Mouse (Mus musculus) CH12.LX (cell line): ENCODE results near the gene Fgd6. TPM values are rescaled to one million over a fixed set of nuclear protein-coding genes. Genes with fewer than 3 reads are reported as not detected.

Experiments
- DNase-seq: peaks from one replicate; pipeline ENCODE4 v3.0.0-alpha.2; 2013; ENCODE audit errors: extremely low read depth
- H3K27ac ChIP-seq: 2 replicates; pipeline ENCODE4 v1.5.1; 2012; ENCODE audit warnings: low read depth, mild to moderate bottlenecking, control low read depth, moderate library complexity; ENCODE audit not compliant: insufficient read depth
- H3K27me3 ChIP-seq: replicated peaks from 2 replicates; pipeline ENCODE3; 2012; ENCODE audit warnings: inconsistent platforms
- H3K36me3 ChIP-seq, 2 experiments: replicated peaks in 1 of 2; 2 replicates each; pipeline versions ENCODE3 to v1.6.1; 2012; ENCODE audit warnings: inconsistent platforms in 1 of 2, low read length in 1 of 2, mild to moderate bottlenecking in 1 of 2, mixed read lengths in 1 of 2, moderate library complexity in 1 of 2; ENCODE audit not compliant: control insufficient read depth in 1 of 2, insufficient read depth in 1 of 2
- H3K4me1 ChIP-seq, 2 experiments: 2 replicates each; pipeline ENCODE4 v1.6.1; 2012; ENCODE audit warnings: inconsistent platforms in 1 of 2, moderate library complexity in 1 of 2; ENCODE audit not compliant: insufficient read depth in 2 of 2, control insufficient read depth in 1 of 2
- H3K4me2 ChIP-seq: 2 replicates; pipeline ENCODE4 v1.6.1; 2012; ENCODE audit warnings: low read depth, mild to moderate bottlenecking, control low read depth; ENCODE audit not compliant: poor library complexity, insufficient read depth, severe bottlenecking
- H3K4me3 ChIP-seq, 3 experiments: fragments of 150-350 bp in 1 of 3; sonication (generic) in 1 of 3; replicated peaks in 1 of 3; 2 replicates each; pipeline versions ENCODE3 to v1.5.1; 2011 to 2012; ENCODE audit warnings: low read depth in 2 of 3, low read length in 2 of 3, mild to moderate bottlenecking in 2 of 3, moderate library complexity in 2 of 3, control low read depth in 1 of 3, improper control_type of control experiment in 1 of 3, inconsistent platforms in 1 of 3, mixed read lengths in 1 of 3; ENCODE audit not compliant: poor library complexity in 1 of 3
- H3K79me2 ChIP-seq: replicated peaks from 2 replicates; pipeline ENCODE4 v1.6.1; 2012; ENCODE audit warnings: mild to moderate bottlenecking, moderate library complexity; ENCODE audit not compliant: control insufficient read depth, poor library complexity, insufficient read depth, severe bottlenecking; ENCODE audit errors: extremely low read depth
- H3K9ac ChIP-seq: 2 replicates; pipeline ENCODE4 v1.6.1; 2012; ENCODE audit warnings: low read depth, mild to moderate bottlenecking, control low read depth, moderate library complexity; ENCODE audit not compliant: insufficient read depth
- H3K9me3 ChIP-seq: replicated peaks from 2 replicates; pipeline ENCODE3; 2012; ENCODE audit warnings: low read length, inconsistent platforms, mixed read lengths
- BHLHE40 ChIP-seq: IDR thresholded peaks from 2 replicates; pipeline ENCODE4 v1.6.1; 2011; ENCODE audit warnings: mild to moderate bottlenecking, low read depth, low read length, improper control_type of control experiment
- CHD1 ChIP-seq: IDR thresholded peaks from 2 replicates; pipeline ENCODE4 v1.6.1; 2012; ENCODE audit warnings: low read depth, low read length, improper control_type of control experiment, inconsistent platforms
- CHD2 ChIP-seq: IDR thresholded peaks from 2 replicates; pipeline ENCODE4 v1.6.1; 2011; ENCODE audit warnings: low read length, improper control_type of control experiment
- CTCF ChIP-seq, 2 experiments: IDR thresholded peaks in 1 of 2; conservative IDR thresholded peaks in 1 of 2; 2 replicates each; pipeline ENCODE4 v1.5.1; 2011 to 2012; ENCODE audit warnings: low read depth in 2 of 2, low read length in 2 of 2, improper control_type of control experiment in 1 of 2, inconsistent platforms in 1 of 2, mild to moderate bottlenecking in 1 of 2, moderate library complexity in 1 of 2
- E2F4 ChIP-seq: IDR thresholded peaks from 2 replicates; pipeline ENCODE4 v1.6.1; 2011; ENCODE audit warnings: low read depth, low read length, improper control_type of control experiment; ENCODE audit not compliant: insufficient replicate concordance
- ELF1 ChIP-seq: IDR thresholded peaks from 2 replicates; pipeline ENCODE4 v1.6.1; 2014; ENCODE audit warnings: low read depth, mild to moderate bottlenecking, inconsistent platforms, low read length, improper control_type of control experiment
- EP300 ChIP-seq: IDR thresholded peaks from 2 replicates; pipeline ENCODE4 v1.6.1; 2011; ENCODE audit warnings: low read length, improper control_type of control experiment
- ETS1 ChIP-seq: conservative IDR thresholded peaks from 2 replicates; pipeline ENCODE4 v1.6.1; 2012; ENCODE audit warnings: low read depth, mild to moderate bottlenecking, inconsistent platforms, low read length, improper control_type of control experiment, moderate library complexity
- GABPA ChIP-seq: IDR thresholded peaks from 2 replicates; pipeline ENCODE4 v1.6.1; 2012; ENCODE audit warnings: low read depth, low read length, improper control_type of control experiment, inconsistent platforms; ENCODE audit not compliant: insufficient replicate concordance
- HCFC1 ChIP-seq: IDR thresholded peaks from 2 replicates; pipeline ENCODE4 v1.6.1; 2012; ENCODE audit warnings: low read depth, mild to moderate bottlenecking, inconsistent platforms, low read length, improper control_type of control experiment
- IRF4 ChIP-seq: IDR thresholded peaks from 2 replicates; pipeline ENCODE4 v1.6.1; 2014; ENCODE audit warnings: low read depth, mild to moderate bottlenecking, inconsistent platforms, low read length, improper control_type of control experiment
- JUN ChIP-seq: IDR thresholded peaks from 2 replicates; pipeline ENCODE4 v1.6.1; 2011; ENCODE audit warnings: low read depth, mild to moderate bottlenecking, low read length, improper control_type of control experiment, moderate library complexity; ENCODE audit not compliant: insufficient read depth
- JUND ChIP-seq: conservative IDR thresholded peaks from 2 replicates; pipeline ENCODE4 v1.6.1; 2011; ENCODE audit warnings: low read depth, low read length, improper control_type of control experiment
- KAT2A ChIP-seq: IDR thresholded peaks from 2 replicates; pipeline ENCODE4 v1.6.1; 2012; ENCODE audit warnings: low read length, improper control_type of control experiment, inconsistent platforms; ENCODE audit not compliant: insufficient replicate concordance
- MAFK ChIP-seq: IDR thresholded peaks from 2 replicates; pipeline ENCODE4 v1.6.1; 2011; ENCODE audit warnings: low read length, improper control_type of control experiment; ENCODE audit not compliant: insufficient replicate concordance
- MAX ChIP-seq: IDR thresholded peaks from 2 replicates; pipeline ENCODE4 v1.6.1; 2011; ENCODE audit warnings: low read length, improper control_type of control experiment
- MAZ ChIP-seq: IDR thresholded peaks from 2 replicates; pipeline ENCODE4 v1.6.1; 2012; ENCODE audit warnings: low read depth, mild to moderate bottlenecking, inconsistent platforms, low read length, improper control_type of control experiment, moderate library complexity
- MEF2A ChIP-seq: IDR thresholded peaks from 2 replicates; pipeline ENCODE4 v1.6.1; 2014; ENCODE audit warnings: low read depth, mild to moderate bottlenecking, inconsistent platforms, low read length, improper control_type of control experiment, borderline replicate concordance
- MXI1 ChIP-seq: IDR thresholded peaks from 2 replicates; pipeline ENCODE4 v1.6.1; 2011; ENCODE audit warnings: mild to moderate bottlenecking, low read depth, low read length, improper control_type of control experiment
- MYC ChIP-seq: IDR thresholded peaks from 2 replicates; pipeline ENCODE4 v1.6.1; 2011; ENCODE audit warnings: low read depth, mild to moderate bottlenecking, improper control_type of control experiment, low read length
- NELFE ChIP-seq: IDR thresholded peaks from 2 replicates; pipeline ENCODE4 v1.6.1; 2011; ENCODE audit warnings: low read depth, low read length, improper control_type of control experiment
- NRF1 ChIP-seq: IDR thresholded peaks from 2 replicates; pipeline ENCODE4 v1.6.1; 2014; ENCODE audit warnings: low read depth, mild to moderate bottlenecking, inconsistent platforms, low read length, improper control_type of control experiment, moderate library complexity
- PAX5 ChIP-seq: IDR thresholded peaks from 2 replicates; pipeline ENCODE4 v1.6.1; 2012; ENCODE audit warnings: low read length, inconsistent platforms, mixed read lengths
- POLR2A ChIP-seq: IDR thresholded peaks from 2 replicates; pipeline ENCODE4 v1.6.1; 2011; ENCODE audit warnings: low read depth, mild to moderate bottlenecking, improper control_type of control experiment, low read length
- POLR2AphosphoS2 ChIP-seq: IDR thresholded peaks from 2 replicates; pipeline ENCODE4 v1.6.1; 2011; ENCODE audit warnings: low read depth, low read length, improper control_type of control experiment
- RAD21 ChIP-seq: IDR thresholded peaks from 2 replicates; pipeline ENCODE4 v1.6.1; 2011; ENCODE audit warnings: low read depth, mild to moderate bottlenecking, low read length, improper control_type of control experiment, moderate library complexity
- RCOR1 ChIP-seq: conservative IDR thresholded peaks from 2 replicates; pipeline ENCODE4 v1.6.1; 2012; ENCODE audit warnings: low read depth, mild to moderate bottlenecking, inconsistent platforms, low read length, improper control_type of control experiment
- SIN3A ChIP-seq: IDR thresholded peaks from 2 replicates; pipeline ENCODE4 v1.6.1; 2012; ENCODE audit warnings: low read length, improper control_type of control experiment, inconsistent platforms
- SMC3 ChIP-seq: IDR thresholded peaks from 2 replicates; pipeline ENCODE4 v1.6.1; 2011; ENCODE audit warnings: low read depth, low read length, improper control_type of control experiment
- TBP ChIP-seq: conservative IDR thresholded peaks from 2 replicates; pipeline ENCODE4 v1.6.1; 2011; ENCODE audit warnings: low read depth, low read length, improper control_type of control experiment
- TCF12 ChIP-seq: IDR thresholded peaks from 2 replicates; pipeline ENCODE4 v1.6.1; 2014; ENCODE audit warnings: low read depth, mild to moderate bottlenecking, inconsistent platforms, low read length, improper control_type of control experiment
- UBTF ChIP-seq: IDR thresholded peaks from 2 replicates; pipeline ENCODE4 v1.6.1; 2012; ENCODE audit warnings: low read depth, mild to moderate bottlenecking, inconsistent platforms, low read length, improper control_type of control experiment, moderate library complexity
- USF1 ChIP-seq: IDR thresholded peaks from 2 replicates; pipeline ENCODE4 v1.6.1; 2014; ENCODE audit warnings: low read depth, mild to moderate bottlenecking, inconsistent platforms, low read length, improper control_type of control experiment
- USF2 ChIP-seq: conservative IDR thresholded peaks from 2 replicates; pipeline ENCODE4 v1.6.1; 2011; ENCODE audit warnings: low read depth, low read length, improper control_type of control experiment
- ZKSCAN1 ChIP-seq: IDR thresholded peaks from 2 replicates; pipeline ENCODE4 v1.6.1; 2012; ENCODE audit warnings: low read depth, inconsistent platforms, low read length, improper control_type of control experiment, borderline replicate concordance
- ZMIZ1 ChIP-seq: IDR thresholded peaks from 2 replicates; pipeline ENCODE4 v1.6.1; 2012; ENCODE audit warnings: low read depth, mild to moderate bottlenecking, inconsistent platforms, low read length, improper control_type of control experiment
- ZNF384 ChIP-seq: IDR thresholded peaks from 2 replicates; pipeline ENCODE4 v1.6.1; 2012; ENCODE audit warnings: low read depth, low read length, improper control_type of control experiment, inconsistent platforms
- dilution Hi-C: fragments of 300-500 bp; cut with MboI; formaldehyde crosslinking; loops from 2 replicates; pipeline ENCODE4 v1.14.3; 2020; ENCODE audit warnings: low sequenced_read_pairs; ENCODE audit not compliant: extremely low pct_unique_long_range_greater_than_20kb, extremely low pct_ligation_motif_present
- in situ Hi-C: fragments of 300-500 bp; cut with MboI; formaldehyde crosslinking; loops from 3 replicates; pipeline ENCODE4 v1.14.3; 2019; ENCODE audit warnings: low sequenced_read_pairs, low pct_ligation_motif_present, low pct_unique_long_range_greater_than_20kb, mixed read lengths
- polyA plus RNA-seq: library from polyadenylated mRNA; unstranded; fragments of >175 nt; gene quantifications from 2 replicates; pipeline ENCODE4 v1.2.1, GENCODE M21; 2012; ENCODE audit warnings: low read depth; ENCODE audit not compliant: insufficient read length
- total RNA-seq, 2 experiments: library from RNA; depleted of rRNA; stranded (reverse); fragments of 300-350 nt in 1 of 2; fragments of >200 nt in 1 of 2; gene quantifications; 2 replicates each; pipeline ENCODE4 v1.2.3; 2012 to 2014

Gene Fgd6
- total RNA-seq (2012; rRNA removed) (5.0 and 7.2 TPM in 2 replicates), total RNA-seq (2014; rRNA removed) (3.0 and 3.3 TPM in 2 replicates), polyA plus RNA-seq (4.7 and 5.0 TPM in 2 replicates)

GRCm38 (mm10) chr10:94035658-94036374 lies at the start of gene Fgd6, which contains the start of gene Vezt:
Gene Fgd6, plus strand, starts transcription at chr10:94036001.
Gene Vezt, minus strand, starts transcription at chr10:94035817.
- in situ Hi-C loops: loop anchor here (5.0 kb wide), 1 partner anchor 71 kb away; no protein-coding TSS in a partner anchor
- Histone ChIP-seq H3K9ac (peak within 1 kb of the TSS; percentile 83), H3K79me2 (peaks cover 63% of the 10 kb centered on the region), H3K27me3 (no peaks in the 10 kb centered on the region), H3K4me1 (peaks cover 0 to 38% of the 10 kb centered on the region in 2 experiments; a peak in 3 of 4 replicates), H3K27ac (peak within 1 kb of the TSS; percentile 21; the same call in 1 of the 2 replicates), H3K9me3 (no peaks in the 10 kb centered on the region), H3K4me2 (peak within 1 kb of the TSS; percentile 57), H3K4me3 (peak within 1 kb of the TSS; percentile 88 to 93 (median 93)), H3K36me3 (peaks cover 0 to 19% of the 10 kb centered on the region in 2 experiments)
- dilution Hi-C loops: no loop called here
- DNase-seq: peak; percentile 99
- peak; percentile 85 for TF ChIP-seq RAD21
- peak; percentile 60 for TF ChIP-seq SIN3A
- TF ChIP-seq EP300: no peak
- TF ChIP-seq USF2: no peak
- TF ChIP-seq KAT2A: peak; percentile 92; the same call in 1 of the 2 replicates
- TF ChIP-seq MXI1: peak; percentile 58
- peak; percentile 67 for TF ChIP-seq MEF2A
- 0 out of 2 replicates have a peak, but pooled peaks have one; percentile 5 for TF ChIP-seq BHLHE40
- TF ChIP-seq ZMIZ1: peak; percentile 55; the same call in 1 of the 2 replicates
- TF ChIP-seq SMC3: peak; percentile 86
- 0 out of 2 replicates have a peak, but pooled peaks have one; percentile 7 for TF ChIP-seq ZNF384
- peak in 1 of 2 experiments; percentile 89; a peak in 2 of 4 replicates for TF ChIP-seq CTCF (conservative IDR thresholded peaks at IDR 0.05 in 1 of 2, IDR thresholded peaks at IDR 0.05 in 1 of 2; ENCODE audit: low read depth in 2 of 2, low read length in 2 of 2)
- 0 out of 2 replicates have a peak, but pooled peaks have one; percentile 0 for TF ChIP-seq TBP
- no peak; the same call in 1 of the 2 replicates for TF ChIP-seq E2F4
- no peak for TF ChIP-seq POLR2AphosphoS2
- peak; percentile 57; the same call in 1 of the 2 replicates for TF ChIP-seq MAZ
- TF ChIP-seq CHD2: peak; percentile 85
- TF ChIP-seq RCOR1: no peak; the same call in 1 of the 2 replicates
- peak; percentile 66; the same call in 1 of the 2 replicates for TF ChIP-seq MAX
- peak; percentile 61; the same call in 1 of the 2 replicates for TF ChIP-seq POLR2A
- no peak; the same call in 1 of the 2 replicates for TF ChIP-seq GABPA
- no peak for TF ChIP-seq CHD1
- peak; percentile 59; the same call in 1 of the 2 replicates for TF ChIP-seq TCF12
- TF ChIP-seq ETS1: no peak
- peak; percentile 99 for TF ChIP-seq HCFC1
- peak; percentile 66 for TF ChIP-seq ELF1
- TF ChIP-seq ZKSCAN1: no peak
- no peak for TF ChIP-seq MYC
- no peak for TF ChIP-seq MAFK
- TF ChIP-seq NELFE: peak; percentile 67; the same call in 1 of the 2 replicates
- peak; percentile 73; the same call in 1 of the 2 replicates for TF ChIP-seq UBTF
- TF ChIP-seq NRF1: peak; percentile 29
- TF ChIP-seq JUND: no peak
- TF ChIP-seq PAX5: no peak
- TF ChIP-seq JUN: no peak
- no peak; the same call in 1 of the 2 replicates for TF ChIP-seq USF1
- TF ChIP-seq IRF4: peak; percentile 41; the same call in 1 of the 2 replicates
